Mouse (Mus musculus) C2C12 (cell line): ENCODE results near the gene Cdh8.

Source experiments
- CTCF ChIP-seq: IDR thresholded peaks from one replicate; pipeline ENCODE4 v1.5.1; 2011; ENCODE audit not compliant: control insufficient read depth, insufficient read depth, insufficient read length
- USF1 ChIP-seq: IDR thresholded peaks from one replicate; pipeline ENCODE4 v1.6.1; 2011; ENCODE audit warnings: low read depth, mild to moderate bottlenecking, control low read depth, moderate library complexity

DNA sequence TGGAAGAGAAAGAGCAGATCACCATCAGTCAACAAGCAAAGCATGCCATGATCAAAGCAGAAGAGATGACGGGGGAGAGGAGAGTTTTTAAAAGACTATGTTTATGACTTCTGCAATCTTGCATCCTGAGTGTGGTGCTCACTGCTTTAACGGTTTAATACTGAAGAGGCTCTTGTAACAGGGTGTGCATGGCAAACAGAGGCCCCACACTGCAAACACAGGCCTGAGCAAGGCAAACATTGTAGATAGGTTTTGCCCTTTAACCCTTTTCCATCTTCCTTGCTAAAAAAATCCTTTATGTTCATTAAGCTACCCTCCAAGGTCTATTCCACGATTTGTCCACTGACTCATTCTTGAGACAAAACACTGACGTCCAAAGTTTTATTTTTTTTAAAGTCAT is 385.2 kb downstream of the Cdh8 start:
- TF ChIP-seq USF1 (no peak), CTCF (no peak)
